Mouse (Mus musculus): ENCODE results near the gene Tle6.

DNA sequence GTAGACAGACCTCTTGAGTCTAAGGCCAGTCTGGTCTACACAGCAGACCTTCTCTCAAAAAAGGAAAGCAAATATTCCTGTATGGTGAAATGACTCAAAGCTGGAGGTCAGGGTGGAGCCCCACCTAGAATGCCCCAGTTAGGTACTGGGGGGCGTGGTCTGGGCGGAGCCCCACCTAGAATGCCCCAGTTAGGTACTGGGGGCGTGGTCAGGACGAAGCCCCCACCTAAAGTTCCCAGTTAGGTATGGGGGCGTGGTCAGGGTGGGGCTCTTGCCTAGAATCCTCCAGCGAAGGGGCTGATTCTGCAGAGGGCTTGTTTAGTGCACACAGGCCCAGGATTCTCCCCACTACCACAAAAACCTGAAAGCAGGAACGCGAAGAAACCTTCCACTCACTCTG, 22.6 kb upstream of the Tle6 start:
- no peak for TF ChIP-seq HCFC1 (IDR thresholded peaks at IDR 0.05; ENCODE audit: borderline replicate concordance, insufficient read depth, low read length)
- no peak for TF ChIP-seq ZNF384 (IDR thresholded peaks at IDR 0.05; ENCODE audit: low read depth, low read length)
- no peak for TF ChIP-seq MAFK (IDR thresholded peaks at IDR 0.05; ENCODE audit: insufficient read depth, low read depth, low read length)
- TF ChIP-seq ZC3H11A (IDR thresholded peaks at IDR 0.05; ENCODE audit: borderline replicate concordance, low read depth, low read length), result no peak
- TF ChIP-seq CHD2 (IDR thresholded peaks at IDR 0.05; ENCODE audit: low read depth, low read length), result no peak
